Mouse (Mus musculus) frontal cortex, adult 2 months (tissue): Measurements from ENCODE around the gene Fgfr2. TPM values are rescaled to one million over a fixed set of nuclear protein-coding genes. Genes with fewer than 3 reads are reported as not detected.
A peak's percentile ranks its signal among the peaks of the same experiment; 100 is the strongest.

ENCODE experiments used
- DNase-seq, 2 experiments: peaks; one replicate each; pipeline ENCODE4 v3.0.0; 2022; ENCODE audit warnings: low spot score in 1 of 2; ENCODE audit errors: extremely low spot score in 1 of 2
- polyA plus RNA-seq: library from polyadenylated mRNA; depleted of rRNA; stranded (reverse); fragments of >200 nt; gene quantifications from 2 replicates; pipeline ENCODE4 v1.2.3, GENCODE M21; 2012

Gene Fgfr2
- polyA plus RNA-seq, 1 experiment: 69.6 TPM

DNA sequence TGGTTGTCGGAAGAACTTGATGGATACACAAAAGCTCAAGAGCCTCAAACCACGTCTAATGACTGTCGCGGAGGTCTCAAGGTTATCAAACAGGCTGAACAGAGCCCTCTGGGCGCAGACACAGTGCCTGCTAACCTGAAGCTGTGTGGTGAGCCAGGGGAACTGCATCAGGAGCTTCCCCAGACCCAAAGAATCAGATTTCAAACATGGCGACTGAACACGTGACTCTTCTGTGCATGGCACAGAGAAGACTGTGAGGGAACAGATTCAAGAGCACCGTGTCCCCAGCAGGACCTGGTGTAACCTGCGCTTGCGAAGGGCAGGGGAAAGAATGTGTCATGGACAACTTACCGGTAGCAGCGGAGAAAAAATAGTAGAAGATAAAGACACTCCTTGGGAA lies 1805.6 kb downstream of the Fgfr2 start:
- no peak for DNase-seq

DNA sequence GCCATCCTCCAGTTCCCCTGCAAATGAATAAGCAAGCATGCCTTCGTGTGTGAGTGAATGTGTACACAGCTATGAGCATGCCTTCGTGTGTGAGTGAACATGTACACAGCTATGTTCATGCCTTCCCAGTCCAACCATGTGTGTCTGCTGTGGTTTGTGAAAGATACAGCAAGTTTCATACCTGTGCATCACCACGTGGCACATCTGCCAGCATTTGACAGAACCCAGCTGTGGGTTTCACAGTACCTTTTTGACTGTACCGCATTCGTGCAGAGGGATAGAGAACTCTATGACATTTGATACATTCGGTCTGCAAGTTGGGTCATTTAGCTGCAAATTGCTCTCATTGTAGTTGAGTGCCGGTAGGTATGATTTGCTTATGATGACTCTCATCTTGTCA lies 1808.7 kb downstream of the Fgfr2 start:
- no peak for DNase-seq

DNA sequence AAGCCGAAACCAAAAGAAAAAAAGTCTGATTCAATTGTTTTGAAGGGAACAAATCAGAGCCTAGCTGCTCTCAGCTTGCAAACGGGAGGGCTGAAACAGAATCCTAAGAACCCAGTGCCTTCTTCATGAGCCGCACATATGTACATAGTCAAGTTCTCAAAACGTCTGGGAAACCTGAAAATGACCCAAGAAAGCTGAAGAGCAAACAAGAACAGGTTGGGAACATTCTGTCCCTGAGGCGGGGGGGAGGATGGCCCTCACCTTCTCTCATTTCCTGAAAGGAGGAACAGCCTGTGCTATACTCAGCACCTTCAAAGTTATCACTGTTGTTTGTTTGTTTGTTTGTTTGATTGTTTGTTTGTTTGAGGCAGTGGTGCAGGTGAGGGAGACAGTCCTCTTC lies 1816.4 kb downstream of the Fgfr2 start:
- no peak for DNase-seq

DNA sequence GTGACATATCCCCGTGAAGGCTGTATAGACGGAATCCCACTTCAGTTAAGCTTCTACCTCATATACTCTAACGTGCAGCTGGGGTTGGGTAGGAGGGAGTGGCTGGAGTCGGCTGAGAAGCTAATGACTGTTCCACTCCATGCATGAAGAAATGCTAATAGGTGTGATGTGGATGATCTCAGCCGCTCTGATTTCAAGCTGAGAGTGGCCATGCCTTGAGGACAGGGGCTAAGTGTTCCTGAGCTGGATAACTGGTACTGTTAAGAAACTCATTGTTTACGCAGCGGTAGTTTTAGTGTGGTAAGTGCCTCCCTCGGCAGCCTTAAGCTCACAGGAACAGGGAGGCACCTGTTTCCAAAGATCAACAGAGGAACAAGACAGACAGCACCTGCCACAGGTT lies 1819.8 kb downstream of the Fgfr2 start:
- no peak for DNase-seq

DNA sequence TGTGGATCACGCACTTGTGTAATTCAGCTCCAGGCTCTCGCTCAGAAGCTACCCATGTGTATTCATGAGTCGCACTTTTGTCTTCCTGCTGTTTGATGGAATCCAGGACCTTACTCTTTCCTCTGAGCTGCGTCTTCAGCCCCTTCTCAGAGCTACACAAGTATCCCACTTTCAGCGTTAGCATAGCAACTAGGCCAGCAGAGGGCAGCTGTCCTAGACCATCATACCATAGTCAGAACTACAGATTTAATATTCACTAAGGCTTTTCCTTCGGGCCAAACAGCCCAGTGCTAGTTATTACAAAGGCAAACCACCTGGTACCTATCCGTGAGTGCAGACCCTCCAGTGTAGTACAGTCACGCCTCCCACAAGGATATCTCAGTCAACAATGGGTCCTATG lies 1826.0 kb downstream of the Fgfr2 start:
- no peak for DNase-seq

DNA sequence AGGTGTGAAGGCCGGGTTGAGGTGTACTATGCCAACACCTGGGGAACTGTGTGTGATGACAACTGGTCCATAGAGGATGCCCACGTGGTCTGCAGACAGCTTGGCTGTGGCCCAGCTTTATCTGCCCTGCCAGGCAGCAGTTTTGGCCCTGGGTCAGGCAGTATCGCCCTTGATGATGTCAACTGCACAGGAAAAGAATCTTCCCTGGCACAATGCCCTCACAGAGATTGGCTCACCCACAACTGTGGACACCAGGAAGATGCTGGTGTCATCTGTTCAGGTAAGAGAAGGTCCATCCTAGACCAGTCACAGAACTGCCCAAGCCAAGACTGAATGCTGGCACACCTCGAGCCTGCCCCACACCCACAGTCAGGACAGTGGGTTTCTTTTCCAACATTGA lies 1857.3 kb downstream of the Fgfr2 start:
- DNase-seq: no peak

DNA sequence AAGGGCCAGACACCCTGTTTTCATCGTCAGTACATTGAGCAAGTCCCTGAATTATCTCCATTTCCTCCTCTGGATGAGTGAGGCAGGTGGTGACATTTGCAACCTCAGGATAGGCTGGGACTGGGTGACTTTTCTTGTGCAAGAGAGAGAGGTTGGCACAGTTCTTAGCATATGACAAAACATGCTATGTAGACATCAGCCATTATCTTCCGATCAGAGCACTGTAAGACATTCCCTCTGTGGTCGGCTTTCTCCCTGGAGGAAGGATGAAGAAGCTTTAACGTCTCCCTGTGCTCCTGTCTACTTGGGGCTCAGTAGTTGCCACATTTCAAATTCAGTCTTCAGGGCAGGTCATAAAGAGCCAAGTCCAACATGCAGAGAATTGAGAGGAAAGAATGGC lies 1858.9 kb downstream of the Fgfr2 start:
- DNase-seq: no peak

DNA sequence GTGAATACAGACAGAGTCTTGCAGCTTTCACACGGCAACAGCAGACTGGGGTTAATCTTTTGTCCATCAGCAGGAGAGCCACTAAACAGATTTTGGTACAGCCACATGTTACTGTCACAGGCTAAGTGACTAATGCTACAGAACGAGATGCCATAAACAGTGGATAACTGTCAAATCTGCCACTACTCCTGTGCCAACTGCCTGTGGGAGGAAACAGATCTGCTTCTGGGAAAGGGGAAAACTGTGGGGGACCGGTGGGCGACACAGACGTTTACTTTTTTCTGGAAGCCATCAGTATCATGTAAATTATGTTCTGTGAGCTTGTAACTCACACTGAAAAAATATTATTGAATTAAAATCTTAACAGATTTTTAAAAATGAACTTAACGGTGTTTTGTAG lies 1862.2 kb downstream of the Fgfr2 start:
- peak; percentile 5 to 52 for DNase-seq

DNA sequence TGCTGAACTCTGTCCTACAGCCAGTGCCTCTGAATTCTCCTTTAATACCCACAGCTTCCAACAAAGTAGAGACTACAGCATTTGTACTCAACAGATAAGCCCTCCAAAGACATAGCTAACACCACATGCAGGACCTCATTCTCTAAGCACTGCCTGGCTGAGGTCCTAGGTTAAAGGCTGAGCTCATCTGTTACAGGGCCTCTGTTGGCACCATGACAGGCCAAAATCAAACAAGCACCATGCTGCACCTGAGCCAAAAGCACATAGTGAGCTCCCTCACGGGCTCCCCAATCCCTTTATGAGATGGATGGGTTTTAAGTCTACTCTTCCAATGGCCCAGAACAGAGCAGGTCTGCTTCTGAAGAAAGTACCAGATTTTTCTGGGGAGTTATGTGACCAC lies 1865.8 kb downstream of the Fgfr2 start:
- DNase-seq: no peak

DNA sequence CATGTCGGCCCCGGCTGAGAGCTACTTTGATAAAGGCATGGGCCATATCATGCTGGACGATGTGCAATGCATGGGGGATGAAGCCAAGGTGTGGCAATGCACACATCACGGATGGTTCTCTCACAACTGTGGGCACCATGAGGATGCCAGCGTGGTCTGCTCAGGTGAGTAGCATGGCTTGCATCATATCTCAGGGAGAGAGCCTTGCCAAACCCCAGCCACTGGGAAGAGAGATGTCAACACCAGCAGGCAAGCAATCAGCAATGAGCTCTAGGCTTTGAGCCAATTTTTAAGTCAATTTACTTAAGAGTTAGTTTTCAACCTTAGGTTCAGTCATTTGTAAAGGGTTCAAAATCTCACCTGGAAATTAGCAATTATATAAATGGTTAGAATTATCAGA lies 1866.3 kb downstream of the Fgfr2 start:
- DNase-seq: no peak

DNA sequence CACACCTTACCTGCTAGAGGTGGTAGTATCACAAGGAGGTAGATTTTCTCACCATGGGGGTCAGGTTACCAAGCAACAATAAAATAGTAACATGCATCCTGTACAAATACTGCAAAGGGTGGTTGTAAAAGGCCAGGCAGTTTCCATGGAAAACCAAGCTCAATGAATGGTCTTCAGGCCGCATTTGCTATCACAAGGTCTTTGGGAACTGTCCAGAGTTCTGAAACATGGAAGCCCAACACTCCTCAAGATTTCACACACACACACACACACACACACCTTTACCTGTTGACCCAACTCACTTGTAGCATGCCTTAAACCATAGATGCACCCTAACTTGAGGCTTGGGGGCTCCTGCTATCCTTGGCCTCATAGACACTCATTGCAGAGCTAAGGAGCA lies 1878.2 kb downstream of the Fgfr2 start:
- DNase-seq: no peak

DNA sequence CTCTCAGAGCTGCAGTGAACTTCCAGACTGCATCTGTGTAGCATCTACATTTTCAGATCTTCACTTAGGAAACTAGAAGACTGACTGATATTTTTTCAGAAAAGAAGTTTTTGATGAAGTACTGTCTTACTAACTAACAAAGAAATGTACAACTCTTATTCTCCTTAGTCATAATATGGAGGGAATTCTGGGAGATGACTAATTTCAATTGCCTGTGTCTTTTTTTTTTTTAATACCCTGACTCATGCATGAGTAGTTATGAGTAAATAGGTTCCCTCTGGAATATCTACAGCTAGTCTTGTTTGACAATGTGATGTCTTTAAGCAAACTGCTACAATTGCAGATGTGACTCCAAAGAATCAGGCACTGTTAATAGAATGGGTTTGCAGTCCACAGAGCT lies 1887.1 kb downstream of the Fgfr2 start:
- DNase-seq: no peak

DNA sequence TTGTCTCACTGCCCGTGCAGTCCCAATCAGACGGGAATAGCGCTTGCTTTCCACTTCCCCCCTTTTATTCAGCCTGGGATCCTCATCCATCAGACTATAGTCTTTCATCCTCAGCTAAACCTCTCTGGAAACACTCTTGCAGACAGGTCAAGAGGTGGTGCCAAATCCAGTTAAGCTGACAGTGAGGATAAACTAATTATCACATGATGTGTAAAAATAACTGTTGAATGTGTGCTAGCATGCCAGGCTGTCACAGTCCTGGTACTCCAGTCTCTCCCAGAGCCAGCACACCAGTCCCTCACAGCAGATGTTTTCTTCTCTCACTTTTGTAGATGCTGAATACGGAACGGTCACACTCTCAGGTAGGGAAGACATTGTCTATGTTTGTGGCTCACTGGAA lies 1900.1 kb downstream of the Fgfr2 start:
- no peak for DNase-seq

DNA sequence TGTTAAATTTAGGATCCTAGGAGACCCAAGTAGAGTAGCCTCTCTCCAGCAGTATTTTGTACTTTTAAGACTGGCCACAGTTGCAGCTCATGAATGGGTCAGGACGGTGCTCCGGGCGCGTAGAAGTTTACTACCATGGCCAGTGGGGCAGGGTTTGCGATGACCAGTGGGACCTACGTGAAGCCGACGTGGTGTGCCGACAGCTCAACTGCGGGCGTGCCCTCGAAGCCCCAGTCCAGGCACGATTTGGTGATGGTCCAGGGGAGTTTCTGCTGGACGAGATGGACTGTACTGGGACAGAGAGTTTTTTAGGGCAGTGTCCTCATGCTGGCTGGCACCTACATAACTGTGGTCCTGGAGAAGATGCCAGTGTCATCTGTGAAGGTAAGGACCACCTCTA lies 1935.2 kb downstream of the Fgfr2 start:
- DNase-seq: no peak

DNA sequence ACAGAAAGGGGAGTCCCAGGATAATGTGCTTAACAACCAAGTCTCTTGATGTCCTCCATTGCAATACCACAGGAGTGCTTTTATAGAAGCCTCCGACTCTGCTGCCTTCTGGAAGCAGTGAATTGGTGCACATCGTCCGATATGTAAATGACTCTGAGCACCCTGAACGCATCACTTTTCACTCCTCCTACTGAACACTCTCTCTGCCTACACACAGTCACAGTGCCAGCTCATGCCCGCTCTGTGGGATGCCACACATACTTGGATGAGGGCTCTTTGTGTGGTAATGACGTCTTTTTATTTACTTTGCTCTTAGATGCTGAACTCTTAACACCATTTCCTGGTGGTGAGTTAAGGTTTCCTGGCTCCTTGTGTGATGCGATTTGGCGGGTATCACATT lies 1936.1 kb downstream of the Fgfr2 start:
- DNase-seq: peak; percentile 64 to 82

DNA sequence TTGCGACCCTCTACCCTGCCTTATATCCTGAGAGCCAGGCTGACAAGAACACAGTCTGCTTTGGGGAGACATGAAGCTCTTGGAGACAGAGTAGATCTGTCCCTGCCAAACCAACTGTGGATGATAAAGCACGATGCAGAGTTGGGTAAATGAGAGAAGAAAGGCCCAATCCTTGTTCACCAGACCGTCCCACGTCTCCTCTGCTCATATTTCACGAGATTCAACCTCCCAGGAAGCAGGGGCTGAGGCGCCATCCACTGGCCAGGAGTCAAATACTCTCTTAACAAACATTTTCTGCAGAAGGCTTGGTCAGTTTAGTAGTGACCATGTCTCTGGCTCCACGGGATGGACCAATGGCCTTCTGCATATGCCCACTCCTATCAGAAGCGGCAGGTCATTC lies 1938.8 kb downstream of the Fgfr2 start:
- no peak for DNase-seq

DNA sequence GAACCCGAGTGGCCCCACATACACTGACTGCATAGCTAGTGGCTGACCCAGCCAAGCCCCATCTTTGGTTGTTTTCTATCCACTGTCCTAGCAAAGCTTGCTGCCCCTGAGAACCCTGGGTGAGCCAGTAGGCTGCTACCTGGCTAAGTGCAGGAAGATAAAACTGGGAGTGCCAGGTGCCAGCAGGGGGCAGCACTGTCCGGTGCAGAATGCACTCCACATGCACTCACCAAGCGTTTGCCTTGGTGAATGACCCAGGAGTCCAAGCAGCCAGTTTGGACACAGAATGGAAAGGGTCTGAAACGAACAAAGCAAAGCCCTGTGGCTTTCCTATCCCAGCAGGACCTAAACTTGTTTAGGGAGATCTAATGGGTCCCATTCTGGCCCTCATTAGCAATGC lies 1940.5 kb downstream of the Fgfr2 start:
- DNase-seq: peak in 1 of 2 experiments; percentile 59

DNA sequence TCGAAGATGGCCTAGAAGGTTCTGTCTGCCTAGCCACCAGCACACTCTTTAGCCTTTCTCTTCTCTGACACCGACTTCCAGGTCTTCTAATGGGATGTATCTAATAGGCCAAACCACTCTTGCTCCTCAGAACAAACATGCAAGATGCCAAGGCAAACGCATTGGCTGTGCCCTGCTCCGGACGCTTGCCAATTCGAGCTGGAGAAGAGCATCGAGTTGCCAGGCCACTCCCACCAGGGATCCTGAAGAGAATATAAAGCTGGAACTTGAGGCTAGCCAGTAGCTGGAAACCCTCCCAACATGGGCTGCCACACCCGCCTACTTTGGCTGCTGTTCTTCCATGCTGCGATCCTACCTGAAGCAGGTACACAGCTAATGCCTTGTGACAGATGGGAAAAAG lies 1949.0 kb downstream of the Fgfr2 start, which contains the start of gene 5430419D17Rik:
5430419D17Rik (plus strand) TSS at position 282 of the 400 bp plus-strand sequence.
- no peak for DNase-seq

DNA sequence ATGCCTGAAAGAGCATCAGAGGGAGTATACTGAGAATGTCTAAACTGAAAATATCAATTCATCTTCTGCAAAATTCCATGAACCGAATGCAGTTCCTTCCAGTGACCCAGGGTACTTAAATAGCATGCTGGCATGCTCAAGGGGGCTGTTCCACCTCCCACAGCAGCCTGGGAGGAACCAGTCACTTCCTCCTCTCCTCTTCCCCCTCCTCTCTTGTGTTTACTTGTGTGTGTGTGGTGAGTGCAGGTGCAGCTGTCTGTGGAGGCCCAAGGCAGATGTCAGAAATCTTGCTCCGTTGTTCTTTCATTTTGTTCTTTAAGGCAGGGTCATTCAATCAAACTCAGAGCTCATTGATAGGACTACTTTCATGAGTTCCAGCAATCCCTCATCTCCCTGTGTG lies 1954.1 kb downstream of the Fgfr2 start:
- DNase-seq: no peak

DNA sequence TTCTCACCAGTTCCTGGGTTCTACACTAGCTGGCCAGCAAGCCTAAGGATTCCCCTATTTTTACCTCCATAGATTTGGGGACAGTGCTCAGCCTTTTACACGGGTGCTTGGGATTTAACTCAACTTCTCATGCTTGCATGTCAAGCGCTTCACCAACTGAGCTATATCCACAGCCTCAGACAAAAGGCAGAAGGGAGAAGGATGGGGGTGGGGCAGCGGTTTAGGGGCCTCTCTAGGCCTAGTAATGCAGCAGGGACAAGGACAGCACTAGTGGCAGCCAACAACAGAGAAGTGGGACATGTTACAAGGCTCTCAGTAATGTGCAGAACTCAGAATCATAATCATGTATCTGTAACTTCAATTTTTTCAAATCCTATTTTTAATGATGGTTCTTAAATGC lies 1955.4 kb downstream of the Fgfr2 start:
- DNase-seq: no peak

DNA sequence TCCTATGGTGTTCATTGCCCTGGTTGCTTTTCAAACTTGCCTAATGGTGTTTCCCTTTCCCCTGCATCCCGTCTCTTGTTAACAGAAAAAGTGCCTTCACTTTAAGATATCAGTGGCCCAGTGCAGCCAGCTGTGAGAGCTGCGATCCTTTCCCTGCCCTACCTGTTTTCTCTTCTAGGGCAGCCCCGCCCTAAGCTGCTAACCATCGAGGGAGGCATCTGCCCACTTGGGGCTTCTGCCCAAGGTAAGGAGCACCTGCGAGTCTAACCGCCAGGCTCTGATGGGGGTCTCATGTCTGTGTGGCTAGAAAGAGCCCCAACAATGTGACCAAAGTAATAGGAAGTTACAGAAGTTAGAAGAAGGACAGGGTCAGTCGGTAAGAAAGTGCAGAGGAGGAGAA lies 1960.9 kb downstream of the Fgfr2 start:
- DNase-seq: no peak

DNA sequence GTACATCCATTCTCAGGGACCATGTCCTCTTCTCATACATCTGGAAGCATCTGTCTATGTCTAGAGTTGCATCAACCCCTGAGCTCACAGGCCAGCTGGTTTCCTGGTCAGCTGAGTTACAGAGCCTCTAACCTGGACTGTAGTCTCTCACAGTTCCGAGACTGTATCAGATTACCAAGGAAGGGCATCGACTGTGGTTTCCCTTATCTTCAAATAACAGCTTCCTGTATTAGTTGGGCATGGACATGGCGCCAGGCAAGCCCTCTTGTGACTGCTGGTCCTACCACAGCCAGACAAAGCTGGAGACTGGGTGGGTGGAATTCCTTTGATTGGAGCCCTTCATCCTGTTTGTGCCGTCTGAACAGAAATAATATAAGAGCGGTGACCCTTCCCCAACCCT lies 1970.1 kb downstream of the Fgfr2 start:
- no peak for DNase-seq

DNA sequence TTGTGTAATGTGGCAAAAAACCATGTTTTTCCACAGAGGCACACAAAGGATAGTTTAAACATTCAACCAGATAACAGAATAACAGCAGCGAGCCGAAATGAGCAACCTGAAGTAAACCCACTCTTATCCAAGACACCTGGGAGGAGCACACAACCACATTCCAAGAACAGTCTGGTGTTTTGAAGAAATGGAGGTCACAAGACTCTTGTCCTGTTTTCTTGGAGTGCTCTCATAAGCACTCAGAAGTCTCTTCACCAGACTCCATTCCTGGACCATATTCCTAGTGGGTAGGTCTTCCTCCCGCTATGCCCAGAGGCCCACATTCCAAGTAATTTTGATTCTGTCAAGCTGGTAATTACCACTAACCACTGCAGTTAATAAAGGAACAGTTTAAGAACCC lies 1973.0 kb downstream of the Fgfr2 start:
- DNase-seq: no peak

DNA sequence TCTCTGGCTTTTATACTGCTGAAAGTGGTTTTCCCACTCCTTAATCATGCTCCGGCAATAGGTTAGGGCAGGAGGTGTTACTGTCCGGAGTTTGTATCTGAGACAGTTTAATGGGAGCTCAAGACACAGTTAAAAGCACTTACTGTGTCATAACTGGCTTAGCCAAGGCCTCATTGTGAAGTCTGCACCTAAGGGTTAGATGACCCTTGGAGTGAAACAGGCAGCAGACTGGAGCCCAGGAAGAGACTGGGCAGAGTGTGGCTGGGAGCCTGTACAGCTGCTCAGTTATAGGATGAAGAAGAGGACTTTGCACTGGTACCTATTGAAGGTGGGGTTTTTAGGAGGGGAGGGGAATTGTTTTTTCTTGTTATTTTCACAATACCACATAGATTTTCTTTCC lies 1976.9 kb downstream of the Fgfr2 start, which contains the start of gene 4933402N03Rik:
4933402N03Rik (minus strand) TSS at position 101 of the 400 bp plus-strand sequence.
- DNase-seq: no peak
